Mouse (Mus musculus) A20 (cell line): Measurements from ENCODE around the gene Anxa11.
"Not testable (repeated sequence)": the region's sequence is repeated elsewhere in the genome, so short reads cannot be mapped to it uniquely, and the experiment has no call there.

ENCODE experiments used
- DNase-seq: peaks from one replicate; pipeline ENCODE4 v3.0.0-alpha.2; 2011; ENCODE audit warnings: low read depth, low spot score

Gene Anxa11

DNA sequence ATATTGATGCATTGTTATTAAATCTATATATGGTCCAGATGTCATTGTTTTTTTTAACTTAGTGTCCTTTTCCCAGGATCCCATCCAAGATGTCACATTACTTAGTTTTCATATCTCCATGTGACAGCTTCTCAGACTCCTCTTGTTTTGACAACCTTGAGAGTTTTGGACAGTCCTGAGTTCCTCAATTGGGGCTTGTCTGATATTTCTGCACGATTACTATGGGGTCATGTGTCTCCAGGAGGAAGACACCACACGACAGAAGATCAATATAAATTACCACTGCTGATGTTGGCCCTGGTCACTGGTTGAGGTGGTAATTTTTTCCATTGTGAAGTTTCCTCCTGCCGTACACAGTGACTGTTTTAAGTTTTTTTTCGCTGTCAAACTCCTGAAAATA is 377 bp upstream of the Anxa11 start:
- no peak for DNase-seq

DNA sequence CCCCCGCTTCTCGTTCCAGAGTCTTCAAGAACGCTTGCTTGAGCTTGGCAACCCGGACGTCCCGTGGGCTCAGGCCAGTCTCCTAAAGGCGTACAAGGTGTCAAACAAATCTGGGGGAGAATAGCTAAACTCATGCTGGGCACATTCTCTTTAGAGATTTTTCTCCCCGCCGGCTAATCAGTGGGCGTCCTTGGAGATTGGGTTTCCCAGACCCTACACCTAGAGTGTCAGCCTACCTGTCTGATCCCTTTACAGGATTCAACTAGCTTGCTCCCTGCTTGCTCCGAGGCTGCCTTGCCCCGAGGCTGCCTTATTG is 690 bp downstream of the Anxa11 start:
- DNase-seq: no peak

DNA sequence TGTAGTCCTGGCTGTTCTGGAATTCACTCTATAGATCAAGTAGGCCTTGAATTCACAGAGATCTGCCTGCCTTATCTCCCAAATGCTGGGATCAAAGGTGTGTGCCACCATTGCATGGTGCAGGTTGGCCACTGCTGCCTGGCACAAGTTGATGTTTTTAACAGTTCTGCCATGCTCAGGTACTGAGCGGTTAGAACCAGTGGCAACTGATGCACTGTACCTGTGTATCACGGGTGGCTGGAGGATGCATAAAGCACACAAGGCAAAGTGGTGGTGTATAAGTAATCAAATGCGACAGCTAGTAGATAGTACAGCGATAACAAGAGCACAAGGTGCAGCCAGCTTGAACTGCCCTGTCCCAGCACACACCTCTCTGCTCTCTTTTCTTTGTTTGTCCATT is 2.4 kb downstream of the Anxa11 start:
- no peak for DNase-seq

DNA sequence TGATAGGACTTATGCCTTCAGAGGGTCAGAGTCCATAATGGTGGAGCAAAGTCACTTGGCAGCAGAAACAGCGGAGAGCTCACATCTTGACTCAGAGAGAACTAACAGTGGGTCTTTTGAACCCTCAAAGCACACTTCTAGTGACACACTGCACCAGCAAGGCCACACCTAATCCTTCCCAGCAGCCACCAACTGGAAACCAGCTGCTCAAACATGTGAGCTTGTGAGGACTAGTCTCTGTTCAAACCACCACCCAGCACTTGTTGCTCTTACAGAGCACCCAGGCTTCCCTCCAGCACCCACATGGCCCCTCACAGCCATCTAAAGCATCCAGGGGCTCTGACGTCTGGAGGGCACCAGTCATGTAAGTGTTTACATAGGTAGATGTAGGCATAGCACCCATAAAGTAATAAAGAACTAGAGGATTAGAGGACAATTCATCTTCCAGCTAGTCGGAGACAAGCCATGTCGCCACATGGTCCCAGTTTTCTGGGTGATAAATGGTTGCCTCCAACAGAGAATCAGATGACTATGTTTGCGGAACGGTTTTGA is 4.0 kb downstream of the Anxa11 start:
- DNase-seq: no peak

DNA sequence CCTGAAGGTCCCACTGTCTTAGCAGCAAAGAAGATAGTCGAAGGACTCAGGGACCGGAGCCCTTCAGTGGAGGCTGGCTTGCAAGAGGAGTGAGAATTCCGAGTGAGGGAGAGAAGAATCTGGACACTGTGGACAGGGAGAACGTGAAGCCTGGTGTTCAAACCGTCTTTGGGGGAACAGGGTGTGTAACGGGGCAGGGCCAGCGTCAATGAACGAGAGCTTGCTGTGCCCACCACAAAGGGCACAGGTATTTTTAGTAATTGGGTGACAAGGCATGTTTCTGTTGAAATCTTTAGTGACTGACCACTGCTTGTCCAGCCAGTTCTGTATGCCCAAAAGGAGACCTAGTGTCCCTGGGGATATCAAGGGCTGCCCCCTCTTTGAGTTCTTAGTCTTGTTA is 4.6 kb downstream of the Anxa11 start:
- no peak for DNase-seq

DNA sequence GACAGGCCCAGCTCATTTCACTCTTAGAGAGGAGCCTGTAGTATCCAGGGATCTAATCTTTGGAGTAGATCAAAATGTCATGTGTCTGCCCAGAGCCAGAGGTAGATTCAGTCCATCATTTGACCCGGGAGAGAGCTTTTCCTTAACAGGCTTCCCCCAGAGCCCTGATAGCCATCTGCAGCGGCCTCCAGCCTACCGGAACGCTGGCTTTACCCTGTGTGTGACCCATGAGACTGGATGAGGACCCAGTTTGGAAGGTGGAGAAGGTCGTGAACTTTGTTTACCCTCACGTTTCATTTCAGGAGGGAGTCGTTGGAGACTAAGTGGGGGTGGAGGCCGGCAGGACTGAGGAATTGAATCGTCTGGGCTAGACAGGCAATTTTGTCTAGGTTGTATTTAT is 5.7 kb downstream of the Anxa11 start:
- no peak for DNase-seq

DNA sequence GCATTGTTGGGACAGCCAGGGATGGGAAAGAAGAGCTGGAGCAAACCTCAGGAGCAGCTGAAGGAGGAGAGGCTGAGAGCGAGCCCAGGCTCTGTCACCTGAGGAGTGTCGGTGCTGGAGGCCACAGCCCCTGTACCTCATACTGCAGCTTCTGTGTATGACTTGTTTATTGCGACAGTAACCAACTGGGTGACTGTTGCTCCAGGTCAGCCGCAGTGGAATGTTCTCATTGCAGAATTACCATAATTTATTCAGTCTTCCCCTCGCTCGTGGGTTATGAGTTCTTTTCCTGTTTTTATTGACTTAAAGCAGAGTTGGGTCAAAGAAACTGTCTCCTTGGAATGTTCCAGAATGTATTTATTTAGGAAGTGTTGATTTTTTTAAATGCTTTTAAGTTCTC is 6.3 kb downstream of the Anxa11 start:
- DNase-seq: no peak

DNA sequence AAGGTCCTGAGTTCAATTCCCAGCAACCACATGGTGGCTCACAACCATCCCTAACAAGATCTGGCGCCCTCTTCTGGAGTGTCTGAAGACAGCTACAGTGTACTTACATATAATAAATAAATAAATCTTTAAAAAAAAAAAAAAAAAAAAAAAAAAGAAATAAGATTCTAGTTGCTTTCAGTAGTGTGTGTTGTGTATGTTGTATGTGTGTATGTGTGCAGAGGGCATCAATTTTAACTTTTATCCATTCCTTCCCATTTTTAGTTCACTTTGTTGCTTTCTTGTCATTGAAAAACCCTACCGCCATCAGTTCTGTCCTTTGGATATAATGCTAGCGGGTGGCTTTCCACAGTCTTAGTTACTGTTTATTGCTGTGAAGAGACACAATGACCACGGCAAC is 6.8 kb downstream of the Anxa11 start:
- DNase-seq: not testable (repeated sequence)

DNA sequence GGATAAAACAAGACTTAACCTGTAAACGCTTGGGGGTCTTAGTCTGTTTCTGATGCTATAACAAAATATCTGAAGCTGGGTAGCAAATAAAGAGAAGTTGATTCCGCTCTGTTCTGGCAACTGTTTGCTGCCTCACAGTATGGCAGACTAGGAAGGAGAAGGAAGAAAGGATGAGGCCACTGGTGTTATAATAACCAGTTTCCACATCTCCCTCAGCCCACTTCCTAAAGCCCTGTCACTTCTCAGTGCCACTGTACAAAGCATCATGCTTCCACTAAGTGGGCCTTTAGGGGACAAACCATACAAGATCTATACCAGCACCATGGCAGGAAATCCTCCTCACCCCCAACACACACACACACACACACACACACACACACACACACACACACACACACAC is 8.5 kb downstream of the Anxa11 start:
- DNase-seq: no peak

DNA sequence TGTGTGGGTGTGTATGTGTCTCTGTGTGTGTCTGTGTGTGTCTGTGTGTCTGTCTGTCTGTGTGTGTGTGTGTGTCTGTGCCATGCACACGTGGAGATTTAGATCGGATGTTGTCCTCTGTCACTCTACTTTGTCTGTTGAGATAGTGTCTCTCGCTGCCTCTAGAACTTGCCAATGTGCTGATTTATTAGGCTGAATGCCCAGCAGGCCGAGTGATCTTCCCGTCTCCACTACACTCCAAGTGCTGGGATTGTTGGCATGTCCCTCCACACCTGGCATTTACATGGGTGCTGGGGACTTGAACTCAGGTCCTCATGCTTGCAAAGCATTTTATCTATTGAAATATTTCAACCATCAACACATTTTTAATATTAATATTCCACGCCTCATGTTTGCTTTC is 9.2 kb downstream of the Anxa11 start:
- DNase-seq: no peak

DNA sequence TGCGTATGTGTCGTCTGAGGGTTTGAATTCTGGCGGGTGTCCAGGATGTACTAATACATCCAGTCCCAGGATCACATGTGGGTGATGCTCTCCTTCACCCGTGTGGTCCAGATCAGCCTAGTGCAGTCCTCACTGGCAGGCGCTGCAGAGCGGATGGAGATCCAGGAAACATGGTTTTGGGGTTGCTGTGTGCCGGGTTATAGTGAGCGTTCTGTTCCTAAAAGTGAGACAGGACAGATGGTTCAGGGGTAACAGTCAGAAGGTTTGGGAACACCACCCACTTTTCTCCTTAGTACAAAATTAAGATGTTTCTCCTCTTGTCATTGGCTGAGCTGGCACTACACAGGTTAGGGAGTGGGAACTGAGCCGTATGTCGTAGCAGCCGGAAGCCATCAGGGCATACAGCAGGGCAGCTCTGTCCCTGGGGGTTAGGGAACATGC is 10.2 kb downstream of the Anxa11 start:
- no peak for DNase-seq

DNA sequence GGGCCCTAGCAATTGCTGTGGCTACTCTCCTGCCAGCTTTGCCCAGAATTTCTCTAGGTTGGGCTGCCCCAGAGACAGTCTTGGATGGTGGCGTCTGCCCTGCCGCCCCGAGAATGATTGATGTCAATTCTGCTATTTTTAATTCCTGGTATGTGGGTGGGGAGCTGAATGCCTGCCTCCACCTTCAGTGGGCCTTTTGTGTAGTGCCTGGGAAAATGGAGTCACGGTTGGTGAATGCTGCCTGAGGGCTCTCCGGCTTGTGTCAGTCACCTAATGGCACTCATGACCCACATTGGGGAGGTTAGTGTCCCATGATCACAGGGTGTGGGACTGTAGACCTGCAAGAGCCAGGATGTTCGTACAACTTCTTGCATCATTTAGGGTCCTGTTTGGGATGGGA is 11.3 kb downstream of the Anxa11 start:
- no peak for DNase-seq

DNA sequence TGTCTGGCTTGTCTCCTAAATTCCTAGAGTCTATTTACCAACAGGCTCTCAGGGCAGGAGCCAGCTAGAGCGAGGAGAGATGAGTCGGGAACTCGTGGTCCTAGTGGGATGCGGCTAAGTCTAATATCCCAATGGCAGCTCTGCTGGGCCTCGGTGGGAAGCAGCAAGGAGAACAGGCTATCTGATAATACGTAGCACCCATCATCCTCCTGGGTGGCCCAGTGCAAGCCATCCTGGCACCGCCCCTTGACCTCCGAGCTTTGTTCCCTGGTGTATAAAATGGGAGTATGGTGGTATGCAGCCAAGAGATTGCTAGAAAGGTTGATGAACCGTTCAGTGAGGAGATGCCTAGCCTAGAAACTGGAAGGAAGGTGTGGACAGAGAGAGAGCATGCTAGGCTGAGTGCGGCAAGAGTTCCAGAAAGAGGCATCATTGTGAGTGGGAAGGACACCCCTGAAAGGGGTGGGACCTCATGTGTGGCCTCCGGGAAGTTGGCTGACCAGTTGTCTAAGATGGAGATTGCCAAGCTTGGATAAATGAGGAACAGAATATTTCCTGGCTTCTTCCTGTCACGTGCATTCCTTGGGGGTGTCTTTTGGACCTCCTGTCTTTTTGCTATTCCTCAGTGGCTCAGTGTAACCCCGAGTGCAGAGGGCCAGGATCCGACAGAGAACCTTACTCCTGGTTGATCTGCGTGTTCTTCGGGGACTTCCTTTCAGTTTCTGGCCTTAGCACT is 11.9 kb downstream of the Anxa11 start:
- DNase-seq: no peak

DNA sequence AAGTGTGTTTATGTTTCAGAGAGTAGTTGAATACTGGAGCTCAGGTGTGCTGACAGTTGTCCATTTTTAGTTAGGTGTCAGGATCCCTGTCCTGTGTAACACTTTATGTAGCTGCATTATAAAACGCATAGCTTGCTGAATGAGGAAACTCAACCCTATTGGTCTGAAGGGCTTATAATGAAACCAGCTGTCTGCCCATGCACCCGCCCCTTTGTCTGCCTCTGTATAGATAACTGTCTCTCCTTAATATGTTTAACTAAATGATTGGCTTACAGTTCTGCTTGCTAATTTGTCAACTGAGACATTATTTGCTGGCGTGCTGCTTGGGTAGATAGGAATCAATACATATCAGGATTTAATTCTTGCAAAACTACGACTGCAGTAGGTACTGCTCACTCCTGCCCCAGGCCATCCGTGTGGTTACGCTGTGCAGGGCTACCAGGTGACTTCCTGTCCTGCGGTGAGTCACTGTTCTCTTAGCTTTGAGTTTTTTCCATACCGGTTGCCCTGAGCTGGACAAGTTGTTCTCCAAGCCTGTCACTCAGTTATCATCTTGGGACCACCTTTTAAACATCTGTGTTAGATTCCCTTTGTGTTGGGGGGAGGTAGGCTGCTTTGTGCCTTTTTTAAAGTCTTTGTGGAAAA is 13.4 kb downstream of the Anxa11 start:
- no peak for DNase-seq

DNA sequence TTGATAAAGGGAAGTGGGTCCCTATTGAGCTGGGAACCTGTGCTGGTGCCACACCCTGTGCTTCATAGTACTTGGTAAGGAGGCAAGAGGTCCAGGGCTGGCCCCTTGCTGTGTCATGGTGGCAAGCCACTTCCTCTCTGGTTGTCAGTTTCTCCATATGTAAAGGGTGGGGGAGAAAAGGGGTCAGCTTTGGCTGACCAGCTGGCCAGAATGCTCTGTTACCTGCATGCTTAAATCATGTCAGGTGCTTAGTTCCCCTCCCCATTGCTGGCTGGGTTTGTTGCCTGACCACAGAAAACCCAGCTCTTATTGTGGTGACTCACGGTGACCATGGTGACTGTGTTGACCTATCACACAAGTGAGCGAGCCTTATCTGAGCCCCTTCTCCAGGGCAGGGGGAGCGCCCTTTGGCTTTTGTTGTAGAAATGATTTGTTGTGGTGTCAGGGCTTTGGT is 15.2 kb downstream of the Anxa11 start:
- DNase-seq: no peak

DNA sequence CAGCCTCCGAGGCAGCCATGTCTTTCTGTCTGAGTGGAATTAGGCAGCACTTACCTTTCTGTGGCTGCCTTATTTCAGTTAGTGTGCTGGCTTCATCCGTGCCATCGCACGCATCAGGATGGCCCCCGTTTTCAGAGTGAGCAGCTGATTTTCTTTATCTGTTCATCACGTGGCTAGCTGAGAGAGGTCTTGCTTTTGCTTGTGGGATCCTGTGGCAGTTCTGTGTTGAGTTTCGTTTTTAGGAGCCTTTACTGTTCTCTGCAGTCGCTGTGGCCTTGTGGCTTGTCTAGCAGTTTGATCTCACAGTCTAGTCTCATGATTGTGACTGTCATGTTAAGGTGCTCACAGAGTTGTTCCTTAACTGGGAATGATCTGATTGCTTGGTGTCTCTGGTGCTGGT is 16.0 kb downstream of the Anxa11 start:
- no peak for DNase-seq

DNA sequence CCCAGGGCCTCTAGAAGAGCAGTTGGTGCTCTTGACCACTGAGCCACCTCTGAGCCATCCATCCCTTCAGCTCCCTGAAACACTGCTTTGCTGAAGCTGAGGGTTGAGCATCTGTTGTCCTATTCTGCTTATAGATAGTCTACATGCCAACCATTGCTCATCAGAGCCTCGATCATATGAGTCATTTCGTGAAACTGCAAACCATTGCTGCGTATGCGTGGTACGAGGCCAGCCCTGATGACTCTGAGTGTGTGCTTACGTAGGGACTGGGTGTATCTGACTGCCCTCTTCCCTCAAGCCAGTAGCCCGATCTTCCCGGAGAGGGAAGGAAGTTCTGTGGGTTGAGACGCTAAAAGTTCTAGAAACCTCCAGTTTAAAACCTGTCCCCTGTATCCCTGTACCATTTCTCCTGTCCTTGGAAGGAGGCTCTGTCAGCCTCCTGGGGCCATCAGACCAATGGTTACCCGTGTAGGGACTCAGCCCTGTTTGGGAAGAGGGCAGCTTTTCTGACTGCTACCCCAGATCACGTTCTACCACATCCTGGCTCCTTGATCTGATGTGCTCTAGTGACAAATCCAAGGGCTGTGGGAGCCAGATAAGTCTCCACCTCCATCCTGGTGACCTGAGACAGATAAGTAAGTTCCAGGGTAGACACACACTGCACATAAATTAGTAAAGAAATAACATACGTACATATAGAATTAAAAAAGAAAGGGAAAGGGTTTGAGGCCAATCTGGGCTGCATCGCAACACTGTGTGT is 20.0 kb downstream of the Anxa11 start:
- DNase-seq: no peak

DNA sequence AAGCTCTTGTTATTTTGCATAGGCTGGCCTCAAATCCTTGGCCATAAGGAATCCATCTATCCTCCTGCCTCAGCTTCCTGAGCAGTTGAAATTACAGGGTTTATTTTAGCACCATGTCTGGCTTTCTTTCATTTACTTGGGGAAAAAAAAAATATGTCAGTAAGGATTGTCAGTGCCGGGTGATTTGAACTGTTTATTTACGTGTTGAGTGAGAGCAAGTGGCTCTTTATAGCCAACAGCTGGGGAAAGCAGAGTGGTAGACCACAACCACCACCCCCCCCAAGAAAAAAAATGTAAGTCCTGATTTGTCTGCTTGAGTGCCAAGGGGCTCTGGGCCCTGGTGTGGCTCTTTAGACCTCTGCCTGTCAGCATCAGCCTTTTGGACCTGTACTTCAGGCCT is 21.8 kb downstream of the Anxa11 start:
- no peak for DNase-seq

DNA sequence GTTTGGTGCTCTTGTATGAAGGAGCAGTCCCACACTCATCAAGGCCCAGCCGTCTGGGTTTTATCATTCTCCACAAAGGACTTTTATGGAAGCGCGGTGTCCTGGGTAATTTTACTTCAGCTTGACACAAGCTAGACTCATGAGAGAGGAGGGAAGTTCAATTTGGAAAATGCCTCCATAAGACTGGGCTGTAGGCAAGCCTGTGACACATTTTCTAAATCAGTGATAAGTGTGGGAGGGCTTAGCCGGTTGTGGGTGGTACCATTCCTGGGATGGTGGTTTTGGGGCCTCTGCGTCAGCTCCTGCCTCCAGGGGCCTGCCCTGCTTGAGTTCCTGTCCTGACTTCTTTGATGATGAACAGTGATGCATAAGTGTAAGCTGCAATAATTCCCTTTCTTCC is 23.3 kb downstream of the Anxa11 start:
- no peak for DNase-seq

DNA sequence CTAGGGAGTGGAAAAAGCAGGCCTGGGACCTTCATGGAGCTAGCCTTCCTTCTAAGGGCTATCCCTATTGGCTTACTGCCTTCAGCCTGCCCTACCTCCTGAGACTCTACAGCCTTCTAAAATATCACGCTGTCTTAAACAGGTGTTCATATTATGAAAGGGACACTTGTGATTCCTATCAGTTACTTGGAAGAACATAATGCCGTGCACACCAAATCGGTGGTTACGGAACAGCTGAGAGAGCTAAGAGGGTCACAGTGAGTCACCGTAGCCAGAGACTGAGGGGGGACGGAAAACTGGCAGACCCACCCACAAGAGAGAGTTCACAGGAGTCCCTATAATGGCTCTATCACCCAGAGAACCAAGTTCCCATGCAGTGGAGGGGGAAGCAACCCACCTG is 24.4 kb downstream of the Anxa11 start:
- DNase-seq: no peak

DNA sequence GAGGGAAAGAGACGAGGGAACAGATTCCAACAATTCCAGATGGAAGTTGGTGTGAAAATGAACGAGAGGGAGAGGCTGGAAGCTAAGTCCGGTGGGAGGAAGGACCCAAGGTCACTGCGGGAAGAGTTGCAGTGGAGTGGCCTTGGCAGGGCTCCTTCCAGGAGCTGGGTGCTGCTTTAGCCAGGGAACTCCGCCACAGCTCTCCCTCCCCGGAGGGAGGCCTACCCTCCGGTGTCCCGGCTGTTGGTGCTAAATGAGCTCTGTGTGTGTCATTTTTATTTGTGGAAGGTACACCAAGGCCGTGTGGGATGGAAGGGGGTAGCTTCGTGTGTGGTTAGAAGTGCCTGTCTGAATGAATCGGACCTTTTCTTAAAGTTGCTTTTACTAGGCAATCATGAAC is 24.9 kb downstream of the Anxa11 start:
- DNase-seq: no peak

DNA sequence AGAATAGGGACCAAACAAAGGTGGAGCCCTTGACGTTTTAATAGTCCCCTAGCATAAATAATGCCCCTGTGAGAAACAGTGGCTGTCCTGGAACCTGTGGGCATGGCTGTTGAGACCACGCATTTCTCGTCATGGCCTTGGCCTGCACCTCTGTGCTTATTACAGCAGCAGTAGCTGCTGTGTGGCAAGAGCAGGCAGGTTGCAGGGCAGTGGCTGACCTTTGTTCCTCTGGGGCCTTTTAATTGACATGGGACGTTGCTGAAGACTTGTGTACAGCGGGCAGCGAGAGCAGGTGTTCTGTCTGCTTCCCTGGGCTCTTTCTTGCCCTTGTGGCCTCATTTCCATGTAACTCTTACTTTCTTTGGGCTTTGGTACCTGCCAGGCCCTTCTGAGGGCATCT is 25.9 kb downstream of the Anxa11 start:
- no peak for DNase-seq

DNA sequence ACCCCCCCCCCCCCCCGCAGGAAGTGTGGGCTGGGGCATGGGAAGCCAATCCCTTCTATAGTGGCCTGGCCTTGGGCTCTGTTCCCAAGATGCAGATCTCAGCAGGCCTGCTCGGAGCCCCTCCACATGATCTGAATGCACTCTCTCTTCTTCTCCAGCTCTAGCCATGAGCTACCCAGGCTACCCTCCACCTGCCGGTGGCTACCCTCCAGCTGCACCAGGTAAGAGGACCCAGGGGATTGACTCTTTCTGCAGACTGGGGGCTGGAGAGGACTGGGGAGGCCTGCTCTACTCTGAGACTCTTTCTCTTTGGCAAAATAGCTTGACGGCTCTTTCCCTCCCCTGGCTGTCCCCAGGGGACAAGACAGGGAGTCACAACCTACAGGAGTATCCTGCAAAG is 26.8 kb downstream of the Anxa11 start:
- no peak for DNase-seq
